Mouse (Mus musculus) kidney, adult 2 months (tissue): ENCODE results near the gene Gnpda2.
A peak's percentile ranks its signal among the peaks of the same experiment; 100 is the strongest.

Source experiments
- CTCF ChIP-seq: fragments of 200-500 bp; conservative IDR thresholded peaks from 2 replicates; pipeline ENCODE4 v1.5.1; 2011; ENCODE audit warnings: low read depth, mild to moderate bottlenecking, control low read depth, low read length, moderate library complexity, mixed read lengths; ENCODE audit not compliant: insufficient read depth, insufficient read length
- POLR2A ChIP-seq: fragments of 200-500 bp; IDR thresholded peaks from one replicate; pipeline ENCODE4 v1.6.1; 2011; ENCODE audit warnings: low read depth, low read length, control low read depth

GRCm38 (mm10) chr5:69556628-69557403 lies 35.3 kb downstream of the Gnpda2 start, which contains the start of gene Guf1:
- TF ChIP-seq CTCF (0 out of 2 replicates have a peak, but pooled peaks have one; percentile 12), POLR2A (peak; percentile 83)
